ENCODE assay signal across 25 mouse cellular contexts in genomic region chr5:31298486-31298885, GRCm38 (mm10). TPM values are rescaled to one million over a fixed set of nuclear protein-coding genes. Genes with fewer than 3 reads are reported as not detected.
"Had no signal": no experiment of that assay in that cellular context is flagged by ENCODE, and none has a peak within 500 bp of the region (broad histone marks: within the 10 kb centered on the region; RNA-seq: fewer than 3 reads in every experiment).

No protein-coding gene starts in this region.

- DNase-seq: kidney, postnatal 10 days; layer of hippocampus, postnatal 36 days; lung, adult 18-20 months; lung, postnatal 10 days; lung, postnatal 36 days; right cerebral cortex, adult 18-20 months; right cerebral cortex, postnatal 25 days; spleen, adult 18-20 months; thymus, adult 18-20 months; thymus, postnatal 36 days had no signal

- ATAC-seq: midbrain, embryonic 13.5 days; midbrain, embryonic 16.5 days had no signal

- H3K4me3 ChIP-seq: kidney, embryonic 15.5 days; left cerebral cortex, adult 2 months; limb, embryonic 15.5 days; lung, embryonic 15.5 days; megakaryocyte, embryonic 14.5 days; midbrain, embryonic 10.5 days; midbrain, embryonic 13.5 days; myocyte; neural tube, embryonic 13.5 days had no signal

- H3K4me2 ChIP-seq: kidney, embryonic 15.5 days; limb, embryonic 15.5 days; lung, embryonic 15.5 days; midbrain, embryonic 13.5 days; neural tube, embryonic 13.5 days had no signal

- H3K9me3 ChIP-seq: kidney, embryonic 15.5 days; limb, embryonic 15.5 days; lung, embryonic 15.5 days; megakaryocyte, embryonic 14.5 days; midbrain, embryonic 10.5 days; midbrain, embryonic 13.5 days; neural tube, embryonic 13.5 days had no signal

- H3K27ac ChIP-seq: kidney, embryonic 15.5 days; left cerebral cortex, adult 2 months; limb, embryonic 15.5 days; liver, embryonic 14.5 days; lung, embryonic 15.5 days; midbrain, embryonic 10.5 days; midbrain, embryonic 13.5 days; neural tube, embryonic 13.5 days had no signal

- H3K9ac ChIP-seq: kidney, embryonic 15.5 days; limb, embryonic 15.5 days; liver, embryonic 14.5 days; lung, embryonic 15.5 days; midbrain, embryonic 13.5 days; neural tube, embryonic 13.5 days had no signal

- H3K36me3 ChIP-seq: lung, embryonic 15.5 days had no signal

- H3K27me3 ChIP-seq: limb, embryonic 15.5 days; lung, embryonic 15.5 days; neural tube, embryonic 13.5 days had no signal

RNA-seq across cellular contexts. Expression of gene Gckr, which starts 1.2 kb away (rescaled TPM):
- total RNA-seq: left cerebral cortex, adult 2 months; monocyte, adult 5-6 weeks; neutrophil, adult 5-6 weeks had no signal
- polyA plus RNA-seq: limb, embryonic 15.5 days; midbrain, embryonic 10.5 days had no signal

RNA-seq across cellular contexts. Expression of gene Fndc4, which starts 2.6 kb away (rescaled TPM):
- total RNA-seq: neutrophil, adult 5-6 weeks had no signal

RNA-seq across cellular contexts. Expression of gene Gm9970, which starts 57.5 kb away (rescaled TPM):
- total RNA-seq: layer of hippocampus, postnatal 10 days; layer of hippocampus, postnatal 36 days; left cerebral cortex, adult 2 months; left cerebral cortex, postnatal 10 days; monocyte, adult 5-6 weeks; neutrophil, adult 5-6 weeks had no signal
- polyA plus RNA-seq: myocyte; neural tube, embryonic 13.5 days had no signal
